Comparison of ENCODE assay signal across 9 mouse cellular contexts in the genomic region with DNA sequence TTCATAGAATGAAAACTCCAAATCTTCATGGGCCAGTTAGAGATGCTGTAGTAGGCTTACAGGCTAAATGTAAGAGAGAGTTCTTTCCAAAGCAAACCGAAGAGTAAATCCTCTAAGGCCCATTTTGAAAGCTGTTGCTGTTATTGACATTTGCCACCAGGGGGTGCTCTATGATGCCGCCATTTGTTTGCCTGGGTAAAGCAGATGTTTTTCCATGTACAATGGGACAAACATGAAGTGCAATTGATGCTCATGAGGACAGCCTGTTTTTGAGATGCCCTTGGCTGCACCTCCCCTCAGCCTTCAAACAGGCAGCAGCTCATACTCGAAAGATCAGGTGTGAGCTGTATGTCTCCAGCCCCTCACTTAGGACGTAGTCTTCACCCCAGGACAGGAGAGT.
DNase-seq lines count a peak whose midpoint lies in the region; ATAC-seq and TF ChIP-seq lines count a peak whose summit lies in the region.
"Had no signal": no experiment of that assay in that cellular context is flagged by ENCODE, and none has a peak within 500 bp of the region (broad histone marks: within the 10 kb centered on the region; RNA-seq: fewer than 3 reads in every experiment).

No protein-coding gene starts in this region.

- H3K9ac ChIP-seq in hindbrain, embryonic 11.5 days (ENCODE audit: low read depth, low read length), result no peak overlapping the region
- H3K9ac ChIP-seq in hindbrain, embryonic 13.5 days, result no peak overlapping the region
- H3K9ac ChIP-seq in MEL (ENCODE audit: control insufficient read depth, low read depth, low read length, poor library complexity, severe bottlenecking), result no peak overlapping the region
- H3K9ac ChIP-seq: lung, embryonic 15.5 days had no signal

- no peak for TF ChIP-seq POLR2A in MEL (IDR thresholded peaks at IDR 0.05; ENCODE audit: control insufficient read depth in 1 of 2, insufficient read depth in 1 of 2, low read depth in 1 of 2, low read length in 2 of 2, poor library complexity in 1 of 2)

- 50% methylated on average over 4 of the region's 4 CpGs for WGBS in hindbrain, embryonic 11.5 days
- WGBS in hindbrain, embryonic 13.5 days, result 46% methylated on average over 4 of the region's 4 CpGs
- 48% methylated on average over 4 of the region's 4 CpGs for WGBS in limb, embryonic 10.5 days

- TF ChIP-seq RAD21 in MEL (IDR thresholded peaks at IDR 0.05; ENCODE audit: low read depth, low read length), result peak; percentile 83

- no peak overlapping the region for H3K4me3 ChIP-seq in hindbrain, embryonic 11.5 days (ENCODE audit: low read depth, low read length)
- H3K4me3 ChIP-seq in hindbrain, embryonic 13.5 days, result no peak overlapping the region
- H3K4me3 ChIP-seq in MEL (ENCODE audit: control insufficient read depth in 1 of 2, insufficient read depth in 1 of 2, low read depth in 2 of 2, low read length in 2 of 2), result no peak overlapping the region
- no peak overlapping the region for H3K4me3 ChIP-seq in limb, embryonic 10.5 days
- H3K4me3 ChIP-seq: lung, embryonic 15.5 days had no signal

- H3K79me2 ChIP-seq in MEL (ENCODE audit: control insufficient read depth, insufficient read depth, low read length, poor library complexity), result no peaks in the 10 kb centered on the region

- H3K27me3 ChIP-seq in hindbrain, embryonic 11.5 days (ENCODE audit: control insufficient read depth, insufficient read depth, low read length), result peaks cover 25% of the 10 kb centered on the region
- H3K27me3 ChIP-seq in hindbrain, embryonic 13.5 days, result peaks cover 32% of the 10 kb centered on the region
- H3K27me3 ChIP-seq in MEL (ENCODE audit: control insufficient read depth in 1 of 2, insufficient read depth in 2 of 2, low read length in 2 of 2), result no peaks in the 10 kb centered on the region
- peaks cover 42% of the 10 kb centered on the region for H3K27me3 ChIP-seq in limb, embryonic 10.5 days (ENCODE audit: low read depth, poor library complexity, severe bottlenecking)

- peak; percentile 73 to 91 (median 78) for TF ChIP-seq CTCF in MEL (IDR thresholded peaks at IDR 0.05 in 2 of 3, conservative IDR thresholded peaks at IDR 0.05 in 1 of 3; ENCODE audit: control insufficient read depth in 1 of 3, insufficient read depth in 1 of 3, low read depth in 2 of 3, low read length in 3 of 3, poor library complexity in 1 of 3, severe bottlenecking in 1 of 3)

- TF ChIP-seq EP300 in MEL (IDR thresholded peaks at IDR 0.05; ENCODE audit: low read depth in 1 of 2, low read length in 2 of 2), result no peak

- peak; percentile 77 for DNase-seq in hindbrain, embryonic 11.5 days (ENCODE audit: low spot score)
- DNase-seq in A20 (ENCODE audit: low read depth, low spot score), result peak; percentile 51
- DNase-seq in MEL (ENCODE audit: low read depth, low spot score), result peak; percentile 65
- peak; percentile 71 for DNase-seq in limb, embryonic 10.5 days (ENCODE audit: low spot score)
- DNase-seq in skeletal muscle tissue, adult 2 months (ENCODE audit: low read depth, low spot score), result peak; percentile 19

- ATAC-seq in hindbrain, embryonic 11.5 days (ENCODE audit: low FRiP score), result no peak
- no peak for ATAC-seq in hindbrain, embryonic 13.5 days (ENCODE audit: low FRiP score)
- ATAC-seq in common myeloid progenitor, adult 5-6 weeks (replicated peaks; ENCODE audit: low read depth, poor library complexity, severe bottlenecking), result peak; percentile 49; the same call in 1 of the 2 replicates
- no peak for ATAC-seq in monocyte, adult 5-6 weeks (replicated peaks; ENCODE audit: insufficient number of reproducible peaks, low FRiP score, low TSS enrichment, poor library complexity, severe bottlenecking)

- no peaks in the 10 kb centered on the region for H3K36me3 ChIP-seq in hindbrain, embryonic 11.5 days (ENCODE audit: control insufficient read depth, insufficient read depth, low read length)
- no peaks in the 10 kb centered on the region for H3K36me3 ChIP-seq in hindbrain, embryonic 13.5 days
- H3K36me3 ChIP-seq in MEL (ENCODE audit: control insufficient read depth in 1 of 2, insufficient read depth in 2 of 2, low read length in 2 of 2), result no peaks in the 10 kb centered on the region
- H3K36me3 ChIP-seq in limb, embryonic 10.5 days, result no peaks in the 10 kb centered on the region
- H3K36me3 ChIP-seq: lung, embryonic 15.5 days had no signal

- H3K9me3 ChIP-seq in hindbrain, embryonic 11.5 days (ENCODE audit: control insufficient read depth, low read length), result no peaks in the 10 kb centered on the region
- no peaks in the 10 kb centered on the region; the same call in 1 of the 2 replicates for H3K9me3 ChIP-seq in hindbrain, embryonic 13.5 days
- H3K9me3 ChIP-seq in MEL (replicated peaks; ENCODE audit: insufficient read depth, low read length), result no peaks in the 10 kb centered on the region
- H3K9me3 ChIP-seq in limb, embryonic 10.5 days (replicated peaks), result no peaks in the 10 kb centered on the region
- H3K9me3 ChIP-seq: lung, embryonic 15.5 days had no signal

- no peak overlapping the region for H3K4me2 ChIP-seq in hindbrain, embryonic 11.5 days (replicated peaks; ENCODE audit: low read depth, low read length)
- no peak overlapping the region for H3K4me2 ChIP-seq in hindbrain, embryonic 13.5 days
- H3K4me2 ChIP-seq: lung, embryonic 15.5 days had no signal

- no peak overlapping the region for H3K27ac ChIP-seq in hindbrain, embryonic 11.5 days (ENCODE audit: low read depth, low read length)
- no peak overlapping the region for H3K27ac ChIP-seq in hindbrain, embryonic 13.5 days
- no peak overlapping the region for H3K27ac ChIP-seq in MEL (ENCODE audit: control insufficient read depth, low read depth, low read length)
- no peak overlapping the region for H3K27ac ChIP-seq in limb, embryonic 10.5 days
- H3K27ac ChIP-seq: lung, embryonic 15.5 days had no signal

- no peaks in the 10 kb centered on the region; the same call in none of the 2 replicates for H3K4me1 ChIP-seq in hindbrain, embryonic 11.5 days (replicated peaks; ENCODE audit: control insufficient read depth, insufficient read depth, low read length)
- H3K4me1 ChIP-seq in hindbrain, embryonic 13.5 days (replicated peaks), result peaks cover 26% of the 10 kb centered on the region
- no peaks in the 10 kb centered on the region for H3K4me1 ChIP-seq in MEL (ENCODE audit: control insufficient read depth in 1 of 2, insufficient read depth in 2 of 2, low read length in 2 of 2)
- peaks cover 11% of the 10 kb centered on the region for H3K4me1 ChIP-seq in limb, embryonic 10.5 days

TF ChIP-seq in MEL, 35 proteins besides CTCF, POLR2A, EP300 and RAD21:
- TF ChIP-seq SMC3 (IDR thresholded peaks at IDR 0.05; ENCODE audit: low read depth, low read length) (peak; percentile 87), RCOR1 (IDR thresholded peaks at IDR 0.05; ENCODE audit: low read depth, low read length) (no peak), ZC3H11A (IDR thresholded peaks at IDR 0.05; ENCODE audit: low read depth, low read length) (peak; percentile 79), HCFC1 (IDR thresholded peaks at IDR 0.05; ENCODE audit: low read depth, low read length) (no peak)

Comparison
In these comparisons a context has a peak if more than half of its experiments do, and no peak if none do; other contexts are left out.
1. DNase-seq: peak in every context shown above with its lines; median percentile 77 in hindbrain, embryonic 11.5 days; 71 in limb, embryonic 10.5 days; 65 in MEL; 51 in A20; 19 in skeletal muscle tissue, adult 2 months.